Mouse (Mus musculus) liver, embryonic 14.5 days (tissue): ENCODE measurements around the gene Dyx1c1. TPM values are rescaled to one million over a fixed set of nuclear protein-coding genes. Genes with fewer than 3 reads are reported as not detected.

ENCODE experiments used
- ATAC-seq: fragments of 200-750 bp; cut with Nextera tagmentation; 2 replicates; pipeline ENCODE4 v1.8.0; 2017; ENCODE audit warnings: moderate number of reproducible peaks, mild to moderate bottlenecking, moderate library complexity; ENCODE audit not compliant: insufficient read depth
- DNase-seq, 3 experiments: peaks; one replicate each; pipeline ENCODE4 v3.0.0-alpha.2; 2012 to 2013; ENCODE audit warnings: low read depth in 3 of 3, low spot score in 3 of 3
- H3K27ac ChIP-seq: fragments of 300-500 bp; sonication (generic); 2 replicates; pipeline ENCODE4 v1.5.1; 2014; ENCODE audit warnings: moderate library complexity, mild to moderate bottlenecking, control low read depth, inconsistent platforms
- H3K27me3 ChIP-seq: fragments of 300-500 bp; sonication (generic); 2 replicates; pipeline ENCODE4 v1.6.1; 2014; ENCODE audit warnings: mild to moderate bottlenecking, low read length, moderate library complexity; ENCODE audit not compliant: control insufficient read depth, insufficient read depth
- H3K36me3 ChIP-seq: fragments of 300-500 bp; sonication (generic); replicated peaks from 2 replicates; pipeline ENCODE4 v1.6.1; 2014; ENCODE audit warnings: low read depth; ENCODE audit not compliant: control insufficient read depth, insufficient read depth
- H3K4me1 ChIP-seq, 2 experiments: fragments of 200-500 bp in 1 of 2; fragments of 300-500 bp in 1 of 2; sonication (generic) in 1 of 2; replicated peaks; 2 replicates each; pipeline ENCODE4 v1.6.1; 2012 to 2014; ENCODE audit warnings: antibody characterized with exemption in 1 of 2, inconsistent platforms in 1 of 2, low read length in 1 of 2; ENCODE audit not compliant: control insufficient read depth in 2 of 2, insufficient read depth in 2 of 2
- H3K4me2 ChIP-seq: fragments of 300-500 bp; sonication (generic); 2 replicates; pipeline ENCODE4 v1.6.1; 2014; ENCODE audit warnings: low read depth, mild to moderate bottlenecking, control low read depth, moderate library complexity
- H3K4me3 ChIP-seq, 2 experiments: fragments of 200-500 bp in 1 of 2; fragments of 300-500 bp in 1 of 2; sonication (generic) in 1 of 2; 2 replicates each; pipeline ENCODE4 v1.5.1; 2012 to 2014; ENCODE audit warnings: low read depth in 2 of 2, low read length in 2 of 2, mild to moderate bottlenecking in 2 of 2, control low read depth in 1 of 2, inconsistent platforms in 1 of 2, moderate library complexity in 1 of 2; ENCODE audit not compliant: insufficient read depth in 1 of 2
- H3K9ac ChIP-seq: fragments of 300-500 bp; sonication (generic); replicated peaks from 2 replicates; pipeline ENCODE4 v1.6.1; 2014; ENCODE audit warnings: mild to moderate bottlenecking, control low read depth, moderate library complexity
- H3K9me3 ChIP-seq: fragments of 300-500 bp; sonication (generic); 2 replicates; pipeline ENCODE4 v1.6.1; 2016; ENCODE audit warnings: low read length, mixed read lengths; ENCODE audit not compliant: control insufficient read depth
- CTCF ChIP-seq: IDR thresholded peaks from 2 replicates; pipeline ENCODE4 v1.5.1; 2016; ENCODE audit warnings: antibody characterized with exemption, low read depth, control low read depth
- EP300 ChIP-seq: IDR thresholded peaks from 2 replicates; pipeline ENCODE4 v1.6.1; 2016; ENCODE audit warnings: antibody characterized with exemption, low read depth
- WGBS: fragments of 180-500 bp; shearing (Covaris S2); extraction: QIAGEN DNeasy Blood & Tissue Kit; methylation state at CpG from one replicate; pipeline ENCODE4 v1.1.7; 2014; ENCODE audit not compliant: insufficient replicate concordance; 5-methylcytosine and 5-hydroxymethylcytosine counted together
- polyA plus RNA-seq, 2 experiments: library from polyadenylated mRNA; depleted of rRNA in 1 of 2; stranded (reverse) in 1 of 2; unstranded in 1 of 2; fragments of >200 nt; fragmentation: Nextera tagmentation in 1 of 2; extraction: Ambion mirVana in 1 of 2; gene quantifications; 2 replicates each; pipeline versions ENCODE4 v1.2.1 to v1.2.3; 2012 to 2014

Gene Dyx1c1
- polyA plus RNA-seq, 2 experiments, result 0.13 to 0.15 TPM

DNA sequence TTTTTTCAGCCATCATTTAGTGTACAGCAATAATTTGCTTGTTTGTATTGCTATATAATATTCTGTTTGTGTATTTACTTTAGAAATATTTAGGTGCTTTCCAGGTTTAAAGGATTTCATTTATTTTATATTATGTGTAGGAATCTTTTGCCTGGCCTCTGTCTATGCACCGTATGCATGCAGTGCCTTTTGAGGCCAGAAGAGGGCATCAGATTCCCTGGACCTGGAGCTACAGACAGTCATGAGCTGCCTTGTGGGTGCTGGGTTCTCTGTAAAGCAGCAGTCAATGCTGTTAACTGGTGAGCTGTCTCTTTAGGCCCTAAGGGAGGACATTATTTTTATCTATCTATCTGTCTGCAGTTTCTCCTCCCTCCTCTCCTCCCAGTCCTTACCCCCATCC, 3.0 kb upstream of the Dyx1c1 start:
- Histone ChIP-seq H3K4me2 (no peak overlapping the region), H3K36me3 (no peaks in the 10 kb centered on the region)
- no peak for ATAC-seq

DNA sequence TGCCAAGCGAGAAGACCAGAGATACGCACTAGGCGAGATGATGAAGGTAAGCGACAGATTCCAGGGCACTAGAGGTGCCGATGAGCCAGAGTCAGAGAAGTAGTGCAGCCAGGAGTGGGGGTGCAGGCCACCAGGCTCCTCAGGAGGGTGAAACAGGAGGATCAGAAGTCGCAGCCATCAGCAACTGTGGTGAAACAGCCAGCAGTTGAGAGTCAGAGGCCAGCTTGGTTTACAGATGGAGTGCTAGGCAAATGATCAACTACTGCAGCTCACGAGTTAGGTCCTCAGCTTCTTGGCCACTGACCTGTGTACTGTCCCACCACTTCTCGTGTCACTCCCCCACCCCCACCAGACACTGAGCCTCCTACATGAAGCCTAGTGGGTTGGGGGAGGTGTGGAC, 2.8 kb downstream of the Dyx1c1 start:
- Histone ChIP-seq H3K9me3 (no peaks in the 10 kb centered on the region), H3K4me3 (no peak overlapping the region), H3K4me2 (no peak overlapping the region), H3K36me3 (no peaks in the 10 kb centered on the region), H3K4me1 (peaks cover 0 to 11% of the 10 kb centered on the region in 2 experiments; a peak in 2 of 4 replicates), H3K27me3 (no peaks in the 10 kb centered on the region), H3K27ac (no peak overlapping the region), H3K9ac (no peak overlapping the region)
- TF ChIP-seq EP300 (no peak), CTCF (no peak)
- 63% methylated on average over 8 of the region's 8 CpGs for WGBS
- ATAC-seq (no peak), DNase-seq (no peak)

More for the DNA sequence above, 3.0 kb upstream of the Dyx1c1 start:
- TF ChIP-seq CTCF, result peak; percentile 83
- TF ChIP-seq EP300, result no peak
- peak in 1 of 3 experiments; percentile 20 for DNase-seq
- Histone ChIP-seq H3K27me3 (no peaks in the 10 kb centered on the region), H3K27ac (no peak overlapping the region), H3K9ac (no peak overlapping the region), H3K4me1 (peaks cover 0 to 8% of the 10 kb centered on the region in 2 experiments; a peak in 2 of 4 replicates), H3K4me3 (no peak overlapping the region), H3K9me3 (no peaks in the 10 kb centered on the region)
- 12% methylated on average over 1 of the region's 1 CpGs for WGBS

DNA sequence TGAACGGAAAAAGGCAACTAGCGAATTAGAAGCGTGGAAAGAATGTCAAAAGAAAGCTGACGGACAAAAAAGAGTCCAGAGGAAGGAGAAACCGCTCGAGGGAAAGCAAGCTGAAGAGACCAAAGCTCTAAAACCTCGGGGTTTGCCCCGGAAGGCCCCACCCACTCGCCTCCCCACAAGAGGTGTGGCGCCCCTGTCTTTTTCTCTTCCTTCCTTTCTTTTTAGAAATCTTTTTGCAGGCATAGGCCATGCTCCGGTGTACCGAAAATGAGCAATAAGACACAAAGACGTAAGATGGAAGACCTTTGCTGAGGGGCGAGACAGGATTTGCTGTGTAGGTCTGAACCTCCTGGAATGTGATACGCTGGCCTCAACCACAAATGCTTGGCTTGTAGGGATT, 3.4 kb downstream of the Dyx1c1 start:
- Histone ChIP-seq H3K4me1 (peaks cover 0 to 11% of the 10 kb centered on the region in 2 experiments; a peak in 2 of 4 replicates), H3K4me3 (no peak overlapping the region), H3K36me3 (no peaks in the 10 kb centered on the region), H3K27ac (no peak overlapping the region), H3K27me3 (no peaks in the 10 kb centered on the region), H3K9ac (no peak overlapping the region), H3K4me2 (no peak overlapping the region), H3K9me3 (no peaks in the 10 kb centered on the region)
- 45% methylated on average over 15 of the region's 15 CpGs for WGBS
- DNase-seq (no peak), ATAC-seq (no peak)
- no peak for TF ChIP-seq CTCF
- no peak for TF ChIP-seq EP300

DNA sequence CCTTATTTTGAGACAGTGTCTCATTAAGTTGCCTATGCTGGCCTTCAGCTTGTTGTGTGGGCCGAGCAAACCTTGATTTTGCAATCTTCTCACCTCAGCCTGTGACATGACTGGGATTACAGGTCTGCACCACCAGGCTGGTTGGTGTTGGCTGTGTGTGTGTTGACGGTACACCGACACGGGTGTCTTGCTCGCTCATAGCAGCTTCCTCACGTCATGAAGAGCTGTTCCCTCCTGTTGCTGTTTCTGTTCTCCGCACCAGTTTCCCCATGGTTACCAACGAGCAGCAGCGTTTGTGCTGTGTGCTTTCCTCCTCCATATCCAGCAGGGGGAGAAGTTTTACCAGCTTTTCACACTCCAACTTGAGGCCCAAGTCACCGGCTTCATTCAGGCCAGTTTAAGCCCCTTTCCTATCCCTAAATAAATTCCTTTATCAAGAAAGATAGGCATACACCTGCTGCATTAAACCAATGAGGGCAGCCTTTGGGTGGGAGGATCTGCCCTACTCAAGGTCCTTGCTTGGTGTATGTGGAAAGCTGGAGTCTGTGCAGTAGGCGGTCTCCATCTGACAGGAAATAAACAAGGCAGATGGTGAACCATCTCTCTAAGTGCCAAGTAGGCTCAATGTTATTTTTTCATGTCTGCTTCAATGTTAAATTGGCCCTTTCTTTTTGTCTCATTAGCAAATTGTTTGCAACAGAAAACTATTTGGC, 9.9 kb downstream of the Dyx1c1 start:
- DNase-seq (no peak), ATAC-seq (no peak)
- no peaks in the 10 kb centered on the region for H3K9me3 ChIP-seq
- H3K27ac ChIP-seq, result no peak overlapping the region
- no peaks in the 10 kb centered on the region for H3K36me3 ChIP-seq
- H3K4me3 ChIP-seq, result no peak overlapping the region; a peak in 1 of 4 replicates
- TF ChIP-seq EP300 (no peak), CTCF (peak; percentile 68)
- WGBS, result 22% methylated on average over 11 of the region's 11 CpGs
- H3K4me2 ChIP-seq, result no peak overlapping the region
- H3K4me1 ChIP-seq, result no peaks in the 10 kb centered on the region; a peak in 1 of 4 replicates
- no peaks in the 10 kb centered on the region for H3K27me3 ChIP-seq
- H3K9ac ChIP-seq, result no peak overlapping the region

DNA sequence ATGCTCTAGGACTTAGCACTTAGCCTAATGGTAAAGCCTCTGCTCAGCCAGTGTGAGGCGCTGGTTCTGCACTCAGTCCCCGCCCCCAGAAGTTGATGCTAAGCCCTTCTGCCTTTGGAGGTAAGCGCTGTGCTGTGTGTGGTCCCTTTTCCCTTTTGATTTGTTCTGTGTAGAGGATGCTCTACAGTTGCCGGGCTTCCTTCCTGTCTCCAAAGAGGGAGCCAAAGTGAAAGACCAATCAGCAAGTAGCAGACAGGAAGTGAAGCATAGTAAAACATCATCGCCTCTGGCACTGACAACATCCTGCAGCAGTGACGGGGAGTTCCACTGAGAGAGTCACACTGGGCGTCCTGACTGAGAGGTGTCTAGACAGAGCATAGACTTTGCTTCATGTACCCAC, 11.3 kb downstream of the Dyx1c1 start:
- no peak for ATAC-seq
- Histone ChIP-seq H3K9me3 (no peaks in the 10 kb centered on the region), H3K4me2 (no peak overlapping the region), H3K4me1 (no peaks in the 10 kb centered on the region; a peak in 1 of 4 replicates), H3K27ac (no peak overlapping the region), H3K9ac (no peak overlapping the region), H3K27me3 (no peaks in the 10 kb centered on the region), H3K36me3 (no peaks in the 10 kb centered on the region), H3K4me3 (no peak overlapping the region)
- 50% methylated on average over 7 of the region's 7 CpGs for WGBS
- peak; percentile 22; the same call in 1 of the 2 replicates for TF ChIP-seq CTCF
- TF ChIP-seq EP300, result no peak
- no peak for DNase-seq
